Mouse (Mus musculus) heart, embryonic 16.5 days (tissue): ENCODE data around the gene Tax1bp1. TPM values are rescaled to one million over a fixed set of nuclear protein-coding genes. Genes with fewer than 3 reads are reported as not detected.

Experiments
- ATAC-seq: fragments of 200-750 bp; cut with Nextera tagmentation; replicated peaks from 2 replicates; pipeline ENCODE4 v1.8.0; 2017; ENCODE audit warnings: moderate number of reproducible peaks; ENCODE audit not compliant: insufficient read depth, low FRiP score; ENCODE audit errors: extremely low read depth
- H3K27ac ChIP-seq: fragments of 300-500 bp; sonication (generic); 2 replicates; pipeline ENCODE4 v1.5.1; 2014; ENCODE audit warnings: mild to moderate bottlenecking, low read length, control low read depth, moderate library complexity
- H3K27me3 ChIP-seq: fragments of 300-500 bp; sonication (generic); 2 replicates; pipeline ENCODE4 v1.6.1; 2014; ENCODE audit warnings: low read length, mixed read lengths; ENCODE audit not compliant: control insufficient read depth, insufficient read depth
- H3K36me3 ChIP-seq: fragments of 300-500 bp; sonication (generic); 2 replicates; pipeline ENCODE4 v1.6.1; 2014; ENCODE audit not compliant: control insufficient read depth, insufficient read depth
- H3K4me1 ChIP-seq: fragments of 300-500 bp; sonication (generic); 2 replicates; pipeline ENCODE4 v1.6.1; 2014; ENCODE audit warnings: low read length, mixed read lengths; ENCODE audit not compliant: control insufficient read depth, insufficient read depth
- H3K4me2 ChIP-seq: fragments of 300-500 bp; sonication (generic); 2 replicates; pipeline ENCODE4 v1.6.1; 2014; ENCODE audit warnings: low read depth, mild to moderate bottlenecking, control low read depth, low read length
- H3K4me3 ChIP-seq: fragments of 300-500 bp; sonication (generic); 2 replicates; pipeline ENCODE4 v1.5.1; 2014; ENCODE audit warnings: mild to moderate bottlenecking, control low read depth, low read length
- H3K9ac ChIP-seq: fragments of 300-500 bp; sonication (generic); 2 replicates; pipeline ENCODE4 v1.6.1; 2014; ENCODE audit warnings: low read length, control low read depth
- H3K9me3 ChIP-seq: fragments of 300-500 bp; sonication (generic); replicated peaks from 2 replicates; pipeline ENCODE4 v1.6.1; 2016; ENCODE audit warnings: low read length; ENCODE audit not compliant: control insufficient read depth
- WGBS: fragments of 180-500 bp; shearing (Covaris S2); extraction: QIAGEN DNeasy Blood & Tissue Kit; methylation state at CpG from one replicate; pipeline ENCODE4 v1.1.7; 2014; 5-methylcytosine and 5-hydroxymethylcytosine counted together
- polyA plus RNA-seq: library from polyadenylated mRNA; unstranded; fragments of >200 nt; fragmentation: Nextera tagmentation; extraction: Ambion mirVana; gene quantifications from 2 replicates; pipeline ENCODE4 v1.2.1, GENCODE M21; 2015

Tax1bp1 gene
- polyA plus RNA-seq, 1 experiment from 2014 or later = 113 TPM

DNA sequence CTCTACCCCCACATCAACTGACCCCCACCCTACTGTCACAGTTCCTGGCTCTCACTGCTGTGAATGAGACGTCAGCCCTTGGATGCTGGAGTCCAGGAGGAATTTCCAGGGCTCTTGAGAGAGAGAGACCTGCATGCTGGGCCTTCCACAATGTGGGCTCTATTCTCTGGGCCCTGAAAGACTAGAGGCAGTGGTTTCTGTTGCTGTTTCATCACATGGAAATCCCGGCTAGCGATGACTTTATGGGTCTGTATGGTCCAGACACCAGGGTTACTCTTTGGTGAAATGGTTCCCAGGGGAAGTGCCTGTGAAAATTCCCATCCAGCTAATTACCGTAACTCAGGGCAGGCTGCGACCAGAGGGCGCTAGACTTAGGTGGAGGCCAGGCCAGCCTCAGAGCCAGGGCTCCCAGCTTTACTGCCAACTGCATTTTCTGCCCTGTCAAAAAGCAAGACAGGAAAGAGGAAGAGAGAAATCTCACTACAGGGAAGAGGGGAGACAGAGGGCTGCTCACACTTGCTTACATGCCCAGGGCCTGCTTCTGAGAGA, 83.8 kb downstream of the Tax1bp1 start:
- Histone ChIP-seq H3K4me3 (no peak overlapping the region), H3K4me2 (no peak overlapping the region), H3K4me1 (peaks cover 15% of the 10 kb centered on the region), H3K9me3 (0 out of 2 replicates have a peak, but pooled peaks cover 4% of the 10 kb centered on the region), H3K27me3 (no peaks in the 10 kb centered on the region), H3K36me3 (no peaks in the 10 kb centered on the region), H3K9ac (no peak overlapping the region), H3K27ac (no peak overlapping the region)
- ATAC-seq = no peak
- 51% methylated on average over 6 of the region's 6 CpGs for WGBS

DNA sequence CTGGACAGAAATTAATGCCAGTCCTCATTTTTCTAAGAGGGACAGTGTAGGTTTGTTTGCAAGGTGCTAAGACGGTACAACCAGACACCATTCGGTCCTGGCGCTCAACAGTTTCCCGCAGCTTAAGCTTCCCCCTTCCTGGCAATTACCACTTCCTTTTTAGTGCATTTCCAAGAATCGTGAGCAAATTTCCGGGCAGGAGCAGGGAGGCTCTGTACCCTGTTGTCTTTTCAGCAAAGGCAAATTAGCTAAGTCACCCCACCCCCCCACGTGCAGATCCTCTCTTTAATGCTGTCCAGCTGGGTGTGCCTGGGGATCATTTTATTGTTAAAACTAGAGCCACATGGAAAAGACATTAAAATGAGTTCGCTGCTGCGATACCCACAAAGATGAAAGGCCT, 88.7 kb downstream of the Tax1bp1 start:
- 58% methylated on average over 9 of the region's 9 CpGs for WGBS
- ATAC-seq = peak; percentile 65; the same call in 1 of the 2 replicates
- peak overlapping the region; percentile 39 for H3K4me2 ChIP-seq

DNA sequence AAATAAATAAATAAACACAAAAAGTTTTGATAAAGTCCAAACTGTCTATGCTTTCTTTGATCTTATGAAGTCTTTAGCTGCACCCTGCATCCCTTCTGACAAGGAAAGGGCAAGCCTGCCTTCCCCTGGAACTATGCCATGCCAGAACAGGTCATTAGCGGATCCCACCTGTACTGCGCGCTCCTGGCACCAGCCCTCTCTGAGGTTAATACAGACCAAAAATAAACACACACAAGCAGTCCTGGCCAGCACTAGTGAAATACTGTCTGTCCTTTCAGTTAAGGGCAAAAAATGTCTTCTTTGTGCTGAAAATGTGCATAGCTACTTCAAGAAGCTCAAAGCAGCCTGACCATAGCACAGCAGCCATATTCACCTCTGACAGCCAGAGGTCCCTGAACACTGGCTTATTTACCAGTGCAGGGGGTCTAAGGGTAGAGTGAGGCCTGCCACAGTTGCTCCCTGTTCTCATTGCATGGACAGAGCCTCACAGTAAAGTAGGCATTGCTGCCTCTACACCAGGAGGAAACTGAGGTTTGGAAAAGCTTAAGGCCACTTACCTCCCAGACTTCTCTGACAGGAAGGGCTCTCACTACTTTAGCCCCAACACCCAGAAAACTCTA, 91.8 kb downstream of the Tax1bp1 start:
- no peak overlapping the region for H3K4me2 ChIP-seq
- no peak overlapping the region for H3K4me3 ChIP-seq
- WGBS = 86% methylated on average over 3 of the region's 3 CpGs
- no peaks in the 10 kb centered on the region for H3K9me3 ChIP-seq
- no peaks in the 10 kb centered on the region for H3K27me3 ChIP-seq
- H3K27ac ChIP-seq = no peak overlapping the region
- H3K4me1 ChIP-seq = peaks cover 4% of the 10 kb centered on the region; the same call in 1 of the 2 replicates
- no peak overlapping the region for H3K9ac ChIP-seq
- H3K36me3 ChIP-seq = no peaks in the 10 kb centered on the region
- ATAC-seq = no peak

More for the DNA sequence above, 88.7 kb downstream of the Tax1bp1 start:
- H3K9ac ChIP-seq = no peak overlapping the region; the same call in 1 of the 2 replicates
- H3K36me3 ChIP-seq = no peaks in the 10 kb centered on the region
- H3K4me3 ChIP-seq = no peak overlapping the region
- 0 out of 2 replicates have a peak, but pooled peaks cover 4% of the 10 kb centered on the region for H3K9me3 ChIP-seq
- H3K27me3 ChIP-seq = no peaks in the 10 kb centered on the region
- peak overlapping the region; percentile 52 for H3K27ac ChIP-seq
- peaks cover 4% of the 10 kb centered on the region; the same call in 1 of the 2 replicates for H3K4me1 ChIP-seq

Other genes with a start within 250 kb of the Tax1bp1 start
- gene Hibadh, start 73.3 kb upstream of the Tax1bp1 start, polyA plus RNA-seq = 185 and 203 TPM in 2 replicates